Mouse (Mus musculus): ENCODE results near the gene Irf2bp2. TPM values are rescaled to one million over a fixed set of nuclear protein-coding genes. Genes with fewer than 3 reads are reported as not detected.

The Irf2bp2 gene
- polyA plus RNA-seq, 1 experiment from 2014 or later, result 11.7 TPM

DNA sequence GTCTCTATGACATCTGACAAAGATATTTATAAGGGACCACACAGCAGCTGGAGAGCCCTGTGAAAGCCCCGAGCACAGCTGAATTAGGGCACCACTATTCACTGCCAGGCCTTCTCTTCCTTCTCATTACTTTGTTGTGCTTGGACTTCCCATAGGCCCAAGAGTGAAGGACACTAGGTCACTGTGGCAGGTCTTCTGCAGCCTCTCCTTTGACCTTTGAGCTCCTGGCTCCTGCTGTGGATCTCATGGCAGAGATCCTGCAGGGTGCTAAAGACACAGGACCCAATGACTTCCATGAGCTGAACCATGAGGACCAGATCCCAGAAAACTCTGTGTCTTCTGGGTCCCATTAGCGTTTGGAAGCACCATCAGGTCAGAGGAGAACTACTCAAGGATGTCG, 15.1 kb downstream of the Irf2bp2 start:
- 77% methylated on average over 3 of the region's 3 CpGs for WGBS
- Histone ChIP-seq H3K9ac (ENCODE audit: low read length) (no peak overlapping the region), H3K36me3 (ENCODE audit: control insufficient read depth, insufficient read depth, low read length) (no peaks in the 10 kb centered on the region), H3K4me1 (replicated peaks; ENCODE audit: control insufficient read depth, insufficient read depth, low read length) (peaks cover 8% of the 10 kb centered on the region), H3K4me2 (ENCODE audit: low read depth, low read length) (no peak overlapping the region), H3K4me3 (ENCODE audit: low read length) (no peak overlapping the region), H3K27me3 (ENCODE audit: control insufficient read depth, insufficient read depth, low read depth, low read length) (no peaks in the 10 kb centered on the region), H3K9me3 (ENCODE audit: control insufficient read depth, low read length) (no peaks in the 10 kb centered on the region), H3K27ac (ENCODE audit: low read length) (no peak overlapping the region)
- ATAC-seq (ENCODE audit: low read depth), result no peak

DNA sequence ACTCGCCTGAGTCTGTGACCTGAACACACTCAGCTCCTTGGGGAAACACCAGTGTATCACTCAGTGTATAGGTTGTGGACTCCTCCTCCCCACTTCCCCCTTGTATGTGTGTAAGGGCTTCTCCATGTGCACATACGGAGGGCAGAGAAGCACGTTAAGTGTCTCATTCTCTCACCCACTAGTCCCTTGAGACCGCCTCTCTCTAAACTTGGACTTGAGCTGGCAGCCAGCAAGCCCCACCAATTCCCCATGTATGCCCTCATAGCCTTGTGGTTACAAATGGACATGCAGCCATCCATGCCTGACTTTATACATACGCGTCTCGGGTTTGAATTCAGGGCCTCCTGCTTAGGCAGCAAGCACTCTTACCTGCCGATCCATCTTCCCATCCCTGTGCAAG, 16.9 kb downstream of the Irf2bp2 start:
- H3K4me1 ChIP-seq (replicated peaks; ENCODE audit: control insufficient read depth, insufficient read depth, low read length), result no peaks in the 10 kb centered on the region
- no peak overlapping the region for H3K4me3 ChIP-seq (ENCODE audit: low read length)
- WGBS, result 84% methylated on average over 8 of the region's 8 CpGs
- no peak overlapping the region for H3K4me2 ChIP-seq (ENCODE audit: low read depth, low read length)
- ATAC-seq (ENCODE audit: low read depth), result no peak
- no peaks in the 10 kb centered on the region for H3K9me3 ChIP-seq (ENCODE audit: control insufficient read depth, low read length)
- no peak overlapping the region for H3K9ac ChIP-seq (ENCODE audit: low read length)
- no peak overlapping the region for H3K27ac ChIP-seq (ENCODE audit: low read length)
- no peaks in the 10 kb centered on the region for H3K27me3 ChIP-seq (ENCODE audit: control insufficient read depth, insufficient read depth, low read depth, low read length)
- H3K36me3 ChIP-seq (ENCODE audit: control insufficient read depth, insufficient read depth, low read length), result no peaks in the 10 kb centered on the region

DNA sequence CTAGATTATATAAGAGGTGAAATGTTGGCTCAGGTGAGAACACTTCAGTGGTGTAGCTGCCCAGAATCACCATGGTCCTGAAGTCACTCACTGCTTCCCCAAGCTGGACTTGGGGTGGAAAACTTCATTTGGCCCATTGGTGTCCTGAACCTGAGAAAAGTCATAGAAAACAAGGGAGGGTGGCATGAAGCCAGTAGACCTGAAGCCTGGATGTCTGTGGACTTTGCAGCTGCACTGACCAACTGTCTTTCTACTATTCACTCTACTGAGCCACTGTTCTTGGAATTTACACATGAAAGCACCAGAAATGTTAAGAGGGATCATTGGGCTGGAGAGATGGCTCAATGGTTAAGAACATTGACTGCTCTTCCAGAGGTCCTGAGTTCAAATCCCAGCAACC, 17.7 kb downstream of the Irf2bp2 start:
- no peak overlapping the region for H3K9ac ChIP-seq (ENCODE audit: low read length)
- H3K27me3 ChIP-seq (ENCODE audit: control insufficient read depth, insufficient read depth, low read depth, low read length), result no peaks in the 10 kb centered on the region
- H3K36me3 ChIP-seq (ENCODE audit: control insufficient read depth, insufficient read depth, low read length), result no peaks in the 10 kb centered on the region
- H3K9me3 ChIP-seq (ENCODE audit: control insufficient read depth, low read length), result no peaks in the 10 kb centered on the region
- H3K4me3 ChIP-seq (ENCODE audit: low read length), result no peak overlapping the region
- H3K4me1 ChIP-seq (replicated peaks; ENCODE audit: control insufficient read depth, insufficient read depth, low read length), result no peaks in the 10 kb centered on the region
- no peak overlapping the region for H3K27ac ChIP-seq (ENCODE audit: low read length)
- no peak for ATAC-seq (ENCODE audit: low read depth)
- no peak overlapping the region for H3K4me2 ChIP-seq (ENCODE audit: low read depth, low read length)

DNA sequence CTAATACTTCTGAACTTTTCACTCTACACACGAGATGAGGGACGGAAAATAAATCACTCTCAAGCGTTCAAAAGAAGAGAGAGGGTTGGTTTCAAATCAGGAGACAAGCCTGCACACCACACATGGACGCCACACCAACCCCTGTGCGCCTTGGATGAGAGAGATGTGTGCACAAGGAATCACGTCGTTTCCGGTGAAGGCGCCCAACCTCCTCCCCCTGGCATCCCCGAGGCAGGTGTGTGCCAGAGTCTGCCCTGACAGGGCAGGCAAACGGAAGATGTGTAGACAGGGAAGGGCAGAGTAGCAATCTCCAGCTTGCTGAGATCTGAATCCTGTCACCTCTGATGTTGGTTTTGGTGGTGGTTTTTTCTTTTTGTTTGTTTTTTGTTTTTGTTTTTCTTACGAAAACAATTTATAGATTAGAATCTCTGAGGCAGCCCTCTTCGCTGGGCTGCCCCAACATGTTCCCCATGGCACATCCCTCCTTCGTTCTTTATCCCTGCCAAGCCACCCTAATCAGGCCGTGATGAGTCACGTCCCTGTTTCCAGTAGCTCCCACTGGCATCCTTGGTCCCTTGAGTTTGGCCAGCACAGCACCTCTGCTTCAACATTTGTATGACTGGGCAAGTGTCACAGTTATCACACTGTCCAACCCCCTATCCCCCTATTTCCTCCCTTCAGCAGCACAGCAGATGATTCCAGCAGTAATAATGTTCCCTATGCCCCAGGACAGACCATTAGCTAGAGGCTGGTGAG, 18.7 kb downstream of the Irf2bp2 start:
- H3K9ac ChIP-seq (ENCODE audit: low read length), result no peak overlapping the region
- H3K9me3 ChIP-seq (ENCODE audit: control insufficient read depth, low read length), result no peaks in the 10 kb centered on the region
- no peak for ATAC-seq (ENCODE audit: low read depth)
- H3K4me1 ChIP-seq (replicated peaks; ENCODE audit: control insufficient read depth, insufficient read depth, low read length), result no peaks in the 10 kb centered on the region
- H3K27me3 ChIP-seq (ENCODE audit: control insufficient read depth, insufficient read depth, low read depth, low read length), result no peaks in the 10 kb centered on the region
- 73% methylated on average over 16 of the region's 16 CpGs for WGBS
- no peak overlapping the region for H3K27ac ChIP-seq (ENCODE audit: low read length)
- H3K36me3 ChIP-seq (ENCODE audit: control insufficient read depth, insufficient read depth, low read length), result no peaks in the 10 kb centered on the region
- no peak overlapping the region for H3K4me3 ChIP-seq (ENCODE audit: low read length)
- no peak overlapping the region for H3K4me2 ChIP-seq (ENCODE audit: low read depth, low read length)

DNA sequence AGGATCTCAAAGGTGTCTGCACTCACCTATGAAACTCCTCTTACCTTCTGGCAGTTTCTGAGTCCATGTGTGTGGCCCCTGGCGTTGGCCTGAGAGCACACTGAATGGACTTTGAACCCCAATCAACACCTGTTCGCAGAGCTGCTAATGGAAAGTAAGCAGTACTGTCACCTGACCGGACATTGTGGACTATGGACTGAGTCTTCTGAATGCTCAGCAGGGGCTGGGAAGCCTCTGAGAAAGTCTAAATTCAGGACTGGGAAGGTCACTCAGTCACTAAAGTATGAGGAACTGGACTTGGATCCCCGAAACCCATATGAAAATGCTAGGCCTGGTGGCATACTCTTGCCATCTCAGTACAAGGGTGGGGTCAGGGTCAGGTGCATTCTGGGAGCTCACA, 19.9 kb downstream of the Irf2bp2 start:
- WGBS, result 89% methylated on average over 4 of the region's 4 CpGs
- Histone ChIP-seq H3K9ac (ENCODE audit: low read length) (no peak overlapping the region), H3K4me2 (ENCODE audit: low read depth, low read length) (no peak overlapping the region), H3K4me3 (ENCODE audit: low read length) (no peak overlapping the region), H3K27me3 (ENCODE audit: control insufficient read depth, insufficient read depth, low read depth, low read length) (no peaks in the 10 kb centered on the region), H3K9me3 (ENCODE audit: control insufficient read depth, low read length) (no peaks in the 10 kb centered on the region), H3K4me1 (replicated peaks; ENCODE audit: control insufficient read depth, insufficient read depth, low read length) (no peaks in the 10 kb centered on the region), H3K36me3 (ENCODE audit: control insufficient read depth, insufficient read depth, low read length) (no peaks in the 10 kb centered on the region), H3K27ac (ENCODE audit: low read length) (no peak overlapping the region)
- no peak for ATAC-seq (ENCODE audit: low read depth)

DNA sequence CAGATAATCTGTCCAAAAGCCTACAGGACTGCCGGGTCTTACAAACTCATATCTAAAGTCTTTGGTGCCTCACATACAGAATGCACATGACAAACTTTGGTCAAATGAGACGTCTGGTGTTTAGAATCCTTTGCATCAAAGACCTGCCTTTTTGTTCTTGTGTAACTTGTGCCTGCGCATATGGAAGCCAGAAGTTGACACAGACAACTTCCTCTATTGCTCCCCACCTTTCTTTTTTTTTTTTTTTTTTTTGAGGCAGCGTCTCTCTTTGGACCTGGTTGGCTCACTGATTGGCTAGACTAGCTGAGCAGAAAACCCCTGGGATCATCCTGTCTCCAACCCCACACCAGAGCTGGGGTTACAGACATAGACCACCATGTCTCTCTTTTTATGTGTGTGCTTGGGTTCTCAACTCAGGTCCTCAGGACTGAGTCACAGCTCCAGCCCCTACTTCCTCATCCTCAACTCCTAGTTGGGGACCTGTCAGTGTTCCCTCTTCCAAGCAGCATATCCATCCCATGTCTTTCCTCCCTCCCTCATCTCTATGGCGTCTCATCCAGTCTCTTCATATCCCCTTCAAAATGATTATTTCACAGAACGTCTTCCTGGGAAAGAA, 20.6 kb downstream of the Irf2bp2 start:
- WGBS, result 83% methylated on average over 6 of the region's 6 CpGs
- no peak overlapping the region for H3K4me2 ChIP-seq (ENCODE audit: low read depth, low read length)
- ATAC-seq (ENCODE audit: low read depth), result no peak
- no peak overlapping the region for H3K27ac ChIP-seq (ENCODE audit: low read length)
- no peak overlapping the region for H3K4me3 ChIP-seq (ENCODE audit: low read length)
- no peaks in the 10 kb centered on the region for H3K9me3 ChIP-seq (ENCODE audit: control insufficient read depth, low read length)
- no peaks in the 10 kb centered on the region for H3K36me3 ChIP-seq (ENCODE audit: control insufficient read depth, insufficient read depth, low read length)
- H3K9ac ChIP-seq (ENCODE audit: low read length), result no peak overlapping the region
- no peaks in the 10 kb centered on the region for H3K4me1 ChIP-seq (replicated peaks; ENCODE audit: control insufficient read depth, insufficient read depth, low read length)
- H3K27me3 ChIP-seq (ENCODE audit: control insufficient read depth, insufficient read depth, low read depth, low read length), result no peaks in the 10 kb centered on the region

DNA sequence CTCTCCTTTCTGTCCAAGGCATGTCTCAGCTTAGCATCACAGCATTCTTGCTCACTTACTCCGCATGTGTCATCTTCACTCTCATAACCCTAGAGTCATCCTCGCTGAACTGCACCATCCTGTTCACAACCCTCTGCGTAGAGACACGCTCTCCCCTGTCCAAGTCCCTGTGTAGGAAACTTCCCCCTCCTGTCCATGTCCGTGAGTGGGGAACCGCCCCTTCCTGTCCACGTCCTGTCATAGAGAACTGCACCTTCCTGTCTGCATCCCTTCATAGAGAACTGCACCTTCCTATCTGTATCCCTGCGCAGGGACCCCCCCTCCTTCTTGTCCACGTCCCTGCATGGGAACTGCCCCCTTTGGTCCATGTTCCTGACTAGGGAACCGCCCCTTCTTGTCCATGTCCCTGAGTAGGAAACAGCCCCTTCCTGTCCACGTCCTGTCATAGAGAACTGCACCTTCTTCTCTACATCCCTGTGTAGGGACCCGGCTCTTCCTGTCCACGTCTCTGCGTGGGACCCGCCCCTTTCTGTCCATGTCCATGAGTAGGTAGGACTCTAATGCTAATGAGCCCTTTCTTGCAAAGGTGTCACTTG, 22.6 kb downstream of the Irf2bp2 start:
- Histone ChIP-seq H3K4me1 (replicated peaks; ENCODE audit: control insufficient read depth, insufficient read depth, low read length) (peaks cover 12% of the 10 kb centered on the region), H3K9ac (ENCODE audit: low read length) (no peak overlapping the region), H3K9me3 (ENCODE audit: control insufficient read depth, low read length) (no peaks in the 10 kb centered on the region), H3K4me3 (ENCODE audit: low read length) (no peak overlapping the region), H3K27me3 (ENCODE audit: control insufficient read depth, insufficient read depth, low read depth, low read length) (no peaks in the 10 kb centered on the region), H3K4me2 (ENCODE audit: low read depth, low read length) (no peak overlapping the region), H3K27ac (ENCODE audit: low read length) (no peak overlapping the region), H3K36me3 (ENCODE audit: control insufficient read depth, insufficient read depth, low read length) (no peaks in the 10 kb centered on the region)
- WGBS, result 65% methylated on average over 15 of the region's 15 CpGs
- ATAC-seq (ENCODE audit: low read depth), result no peak; the same call in 1 of the 2 replicates

DNA sequence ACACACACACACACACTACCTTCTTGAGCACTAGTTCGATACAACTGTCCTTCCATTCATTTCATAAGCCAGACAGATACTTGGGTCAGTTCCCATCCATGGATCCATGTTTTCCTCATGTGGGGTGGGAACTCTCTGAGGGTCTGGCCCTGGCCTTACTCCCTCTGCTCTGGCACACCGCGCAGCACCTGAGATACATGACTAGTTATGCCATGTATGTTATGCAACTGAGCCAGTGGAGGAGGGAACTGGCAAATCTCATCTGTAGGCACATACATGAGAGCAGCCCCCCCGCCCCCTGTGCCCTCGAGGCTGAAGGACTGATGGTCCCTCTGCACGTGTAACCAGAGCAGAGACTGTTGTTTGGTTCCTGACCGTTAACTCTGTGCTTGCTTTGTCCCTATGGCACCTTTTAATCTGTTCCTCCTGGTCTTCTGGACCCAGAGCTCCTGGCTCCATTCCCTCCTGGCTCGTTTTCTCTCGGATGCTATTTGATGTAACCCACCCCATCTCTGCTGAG, 23.2 kb downstream of the Irf2bp2 start:
- H3K36me3 ChIP-seq (ENCODE audit: control insufficient read depth, insufficient read depth, low read length), result no peaks in the 10 kb centered on the region

DNA sequence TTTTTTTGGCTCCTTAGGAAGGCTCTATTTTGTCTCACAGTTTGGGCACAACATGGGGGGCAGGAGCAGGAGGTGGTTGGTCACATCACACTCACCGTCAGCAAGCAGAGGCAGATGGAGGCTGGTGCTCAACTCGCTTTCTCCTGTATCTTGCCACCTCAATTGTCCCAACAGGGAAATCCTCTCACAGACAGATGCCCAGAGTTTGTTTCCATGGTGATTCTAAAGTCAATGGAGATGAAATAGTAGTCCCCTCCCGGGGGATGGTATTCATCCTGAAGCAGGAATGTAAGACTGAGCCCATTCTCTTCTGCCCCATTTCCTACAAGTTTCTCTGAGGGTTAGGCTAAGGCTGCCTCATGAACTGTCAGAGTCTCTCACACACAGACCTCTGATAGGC, 23.7 kb downstream of the Irf2bp2 start:
- H3K4me3 ChIP-seq (ENCODE audit: low read length), result no peak overlapping the region
- WGBS, result 65% methylated on average over 3 of the region's 3 CpGs
- H3K9ac ChIP-seq (ENCODE audit: low read length), result no peak overlapping the region
- no peak overlapping the region for H3K4me2 ChIP-seq (ENCODE audit: low read depth, low read length)
- peaks cover 22% of the 10 kb centered on the region for H3K4me1 ChIP-seq (replicated peaks; ENCODE audit: control insufficient read depth, insufficient read depth, low read length)
- ATAC-seq (ENCODE audit: low read depth), result no peak
- H3K27me3 ChIP-seq (ENCODE audit: control insufficient read depth, insufficient read depth, low read depth, low read length), result no peaks in the 10 kb centered on the region
- no peaks in the 10 kb centered on the region for H3K36me3 ChIP-seq (ENCODE audit: control insufficient read depth, insufficient read depth, low read length)
- no peak overlapping the region for H3K27ac ChIP-seq (ENCODE audit: low read length)
- no peaks in the 10 kb centered on the region for H3K9me3 ChIP-seq (ENCODE audit: control insufficient read depth, low read length)

More for the DNA sequence above, 23.2 kb downstream of the Irf2bp2 start:
- H3K4me2 ChIP-seq (ENCODE audit: low read depth, low read length), result no peak overlapping the region
- peaks cover 17% of the 10 kb centered on the region for H3K4me1 ChIP-seq (replicated peaks; ENCODE audit: control insufficient read depth, insufficient read depth, low read length)
- no peak overlapping the region for H3K27ac ChIP-seq (ENCODE audit: low read length)
- 71% methylated on average over 9 of the region's 9 CpGs for WGBS
- no peak overlapping the region for H3K4me3 ChIP-seq (ENCODE audit: low read length)
- H3K9me3 ChIP-seq (ENCODE audit: control insufficient read depth, low read length), result no peaks in the 10 kb centered on the region
- no peak for ATAC-seq (ENCODE audit: low read depth)
- H3K27me3 ChIP-seq (ENCODE audit: control insufficient read depth, insufficient read depth, low read depth, low read length), result no peaks in the 10 kb centered on the region
- no peak overlapping the region for H3K9ac ChIP-seq (ENCODE audit: low read length)
